Mouse (Mus musculus): ENCODE measurements at regions not wholly inside any gene's neighbourhood (a gene's known extent, or its start where the extent isn't known, plus 50 kb on each side); places are given as distances from the start of the nearest gene placed in this dataset.

- TF ChIP-seq CTCF (IDR thresholded peaks at IDR 0.05; ENCODE audit: insufficient read depth, low read length) (no peak), POLR2A (IDR thresholded peaks at IDR 0.05; ENCODE audit: borderline replicate concordance, extremely low read depth, low read depth, low read length) (no peak)
These were observed 685.4 kb downstream of the Hs3st4 start for GRCm38 (mm10) chr7:124668058-124668457.
